Mouse (Mus musculus) urinary bladder, adult 2 months (tissue): ENCODE results near the gene Ighmbp2. TPM values are rescaled to one million over a fixed set of nuclear protein-coding genes. Genes with fewer than 3 reads are reported as not detected.
"Not testable (repeated sequence)": the region's sequence is repeated elsewhere in the genome, so short reads cannot be mapped to it uniquely, and the experiment has no call there.

Source experiments
- DNase-seq: peaks from one replicate; pipeline ENCODE4 v3.0.0; 2022; ENCODE audit warnings: low spot score
- polyA plus RNA-seq: library from polyadenylated mRNA; depleted of rRNA; stranded (reverse); fragments of >200 nt; gene quantifications from 2 replicates; pipeline ENCODE4 v1.2.3, GENCODE M21; 2012

Ighmbp2 gene
- polyA plus RNA-seq, 1 experiment: 5.8 TPM

GRCm38 (mm10) chr19:3281886-3282285 is 931 bp downstream of the Ighmbp2 start:
- no peak for DNase-seq

DNA sequence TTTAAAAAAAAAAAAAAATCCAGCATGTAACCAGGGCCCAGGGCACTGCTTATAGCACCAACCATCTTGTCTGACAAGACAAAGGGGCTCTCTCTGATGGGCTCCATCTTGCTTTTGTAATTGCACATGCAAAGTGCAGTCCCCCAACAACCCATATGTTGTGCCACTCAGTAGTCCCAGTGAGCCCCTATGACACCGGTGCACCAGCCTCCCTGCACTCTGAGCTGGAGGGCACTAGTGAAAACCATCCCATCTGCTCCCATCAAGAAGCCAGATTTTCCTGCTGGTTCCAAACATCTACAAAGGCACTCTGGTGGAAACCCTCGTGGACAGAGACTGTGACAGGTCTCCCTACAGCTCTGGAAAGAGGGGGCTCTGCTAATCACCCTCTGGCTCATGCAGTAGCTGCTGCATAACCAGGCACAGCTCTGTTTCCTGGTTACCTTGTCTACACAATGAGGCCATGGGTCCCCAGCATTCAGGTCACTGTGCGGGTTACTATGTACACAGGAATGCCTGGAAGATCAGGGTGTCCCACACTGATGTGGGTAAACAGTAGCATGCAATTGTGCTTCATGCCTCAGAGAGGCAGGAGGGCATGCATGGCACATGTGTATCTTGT is 7.0 kb downstream of the Ighmbp2 start:
- DNase-seq: peak; percentile 15

DNA sequence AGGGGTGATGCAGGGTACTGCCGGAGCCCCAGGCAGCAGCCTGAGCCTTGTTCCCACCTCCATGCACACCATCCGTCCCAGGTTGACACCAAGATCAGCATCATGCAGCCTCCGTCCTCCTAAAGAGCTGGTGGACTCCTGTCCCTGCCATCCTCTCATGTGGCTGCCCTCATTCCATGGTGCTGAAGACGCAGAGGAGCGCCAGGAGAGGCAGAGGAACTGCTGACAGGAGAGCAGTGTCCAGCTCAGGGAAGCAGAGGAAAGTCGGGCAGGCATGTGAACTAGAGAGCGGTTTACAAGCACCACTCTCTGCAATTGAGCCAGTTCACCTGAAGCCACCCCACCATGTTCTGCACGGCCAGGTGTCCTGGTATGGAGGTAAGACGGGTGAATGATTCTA is 9.5 kb downstream of the Ighmbp2 start:
- peak; percentile 15 for DNase-seq

DNA sequence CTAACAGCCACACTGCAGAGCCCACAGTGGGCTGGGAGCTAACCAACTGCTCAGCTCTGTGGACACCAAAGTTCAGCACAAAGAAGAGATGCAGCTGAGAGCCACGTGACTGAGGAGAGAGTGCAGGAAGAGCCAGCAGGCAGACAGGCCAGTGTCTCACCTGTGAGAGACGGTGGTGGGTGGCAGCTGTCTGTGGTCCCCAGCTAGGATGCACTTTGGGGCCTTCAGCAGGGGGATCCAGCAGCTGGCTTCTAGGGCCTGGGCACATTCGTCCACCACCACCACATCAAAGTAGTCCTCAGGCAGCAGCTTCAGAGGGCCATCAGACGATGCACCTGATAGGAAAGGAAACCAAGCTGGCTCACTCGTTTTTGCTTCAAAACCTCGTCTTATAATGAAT is 11.5 kb downstream of the Ighmbp2 start:
- DNase-seq: peak; percentile 12

- DNase-seq: peak; percentile 13
Measured at GRCm38 (mm10) chr19:3269803-3270202, 13.0 kb downstream of the Ighmbp2 start.

DNA sequence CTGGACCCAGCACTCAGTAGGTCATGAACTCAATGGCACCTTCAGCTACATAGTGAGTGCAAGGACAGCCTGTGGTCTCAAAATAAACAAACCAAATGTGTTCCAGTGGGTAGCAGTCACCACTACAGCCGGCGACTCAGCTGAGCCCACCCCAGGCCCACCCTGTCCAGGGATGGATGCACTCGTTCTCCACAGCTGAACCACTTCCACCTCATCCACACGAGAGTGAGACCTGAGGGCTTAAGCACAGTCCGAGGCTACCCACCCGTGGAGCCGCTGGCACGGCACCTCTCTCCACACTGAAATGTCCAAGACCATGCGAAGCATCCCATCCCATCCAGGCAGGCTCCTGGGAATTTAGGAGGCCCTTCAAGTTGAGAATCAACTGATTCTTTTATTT is 13.5 kb downstream of the Ighmbp2 start:
- DNase-seq: peak; percentile 16

GRCm38 (mm10) chr19:3268218-3268980 is 14.4 kb downstream of the Ighmbp2 start:
- DNase-seq: peak; percentile 16

DNA sequence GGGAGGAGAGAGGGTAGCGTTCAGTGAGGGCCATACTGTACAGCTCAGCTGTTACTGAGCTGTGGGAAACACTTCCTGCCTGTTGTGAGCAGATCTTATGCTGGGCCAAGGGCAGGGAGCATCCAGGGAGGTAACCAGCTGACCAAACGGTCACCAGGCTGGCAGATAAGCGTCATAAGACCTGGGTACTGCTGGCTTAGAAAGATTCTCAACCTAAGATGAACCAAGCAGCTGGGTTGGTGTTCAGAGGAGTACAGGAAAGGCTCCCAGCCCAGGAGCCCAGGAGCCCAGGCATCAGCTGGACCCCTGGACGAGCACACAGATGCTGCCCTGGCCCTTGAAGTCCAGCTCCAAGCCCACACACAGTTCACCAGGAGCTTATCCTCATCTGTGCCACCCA is 15.5 kb downstream of the Ighmbp2 start:
- DNase-seq: peak; percentile 17

GRCm38 (mm10) chr19:3266676-3267075 is 16.1 kb downstream of the Ighmbp2 start:
- DNase-seq: no peak

- peak; percentile 25 for DNase-seq
Measured at GRCm38 (mm10) chr19:3266136-3266535, 16.7 kb downstream of the Ighmbp2 start.

DNA sequence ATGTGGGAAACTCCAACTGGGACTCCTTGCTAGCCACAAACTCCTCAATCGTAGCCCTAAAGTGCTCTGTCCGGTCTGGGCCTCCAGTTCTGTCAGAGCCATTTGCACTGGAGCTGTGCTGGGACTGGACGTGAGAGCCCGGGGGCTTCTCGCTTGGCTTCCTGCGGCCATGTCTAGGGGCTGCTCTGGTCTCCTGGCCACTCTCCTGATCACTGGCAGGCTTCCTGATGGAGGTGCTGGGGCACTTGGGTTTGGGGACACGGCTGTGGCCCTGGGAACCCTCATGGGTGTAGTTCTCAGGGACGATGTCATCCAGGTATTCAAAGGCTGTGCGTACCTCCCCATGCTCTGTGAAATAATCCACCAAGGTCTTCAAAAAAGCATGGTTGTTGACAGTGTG is 17.6 kb downstream of the Ighmbp2 start:
- DNase-seq: no peak

DNA sequence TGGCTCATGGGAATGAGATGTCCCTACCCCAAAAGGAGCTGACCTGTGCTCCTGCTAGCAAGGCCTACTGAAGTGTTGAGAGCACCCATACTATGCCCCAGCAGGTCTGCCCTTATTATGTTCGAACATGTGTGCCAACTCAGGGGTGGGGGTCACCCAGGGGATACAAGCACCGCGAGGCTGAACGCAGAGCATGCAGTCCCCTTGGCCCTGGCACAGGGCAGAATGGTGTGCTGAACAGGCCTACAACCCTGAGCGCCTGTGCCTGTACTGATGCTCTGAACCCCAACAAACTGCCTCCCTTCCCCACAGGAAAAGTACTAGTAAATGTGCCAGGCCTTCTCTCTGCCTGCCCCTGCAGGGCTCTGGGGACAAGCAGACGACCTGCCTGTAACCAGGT is 18.5 kb downstream of the Ighmbp2 start:
- no peak for DNase-seq

GRCm38 (mm10) chr19:3261764-3262525 is 20.9 kb downstream of the Ighmbp2 start:
- DNase-seq: no peak

DNA sequence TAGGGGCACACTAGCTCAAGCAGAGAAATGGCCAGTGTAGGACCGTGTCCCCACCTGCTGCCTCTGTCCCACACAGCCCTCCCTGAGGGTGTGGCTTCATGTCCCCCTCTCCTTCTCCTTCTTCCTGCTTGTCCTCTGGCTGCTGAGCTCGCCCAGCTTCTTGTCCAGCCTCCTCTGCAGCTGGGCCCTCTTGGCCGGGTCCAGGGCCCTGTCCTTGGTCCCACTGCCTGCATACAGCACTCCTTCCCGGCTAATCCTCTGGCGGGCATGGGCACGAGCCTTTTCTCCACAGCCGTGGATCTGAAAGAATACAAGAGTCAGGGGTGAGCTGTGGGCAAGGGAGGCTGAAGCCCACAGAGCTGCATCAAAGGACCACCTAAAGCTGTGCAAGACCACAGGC is 21.5 kb downstream of the Ighmbp2 start:
- DNase-seq: no peak

- no peak for DNase-seq
Measured at GRCm38 (mm10) chr19:3260591-3260990, 22.2 kb downstream of the Ighmbp2 start.

DNA sequence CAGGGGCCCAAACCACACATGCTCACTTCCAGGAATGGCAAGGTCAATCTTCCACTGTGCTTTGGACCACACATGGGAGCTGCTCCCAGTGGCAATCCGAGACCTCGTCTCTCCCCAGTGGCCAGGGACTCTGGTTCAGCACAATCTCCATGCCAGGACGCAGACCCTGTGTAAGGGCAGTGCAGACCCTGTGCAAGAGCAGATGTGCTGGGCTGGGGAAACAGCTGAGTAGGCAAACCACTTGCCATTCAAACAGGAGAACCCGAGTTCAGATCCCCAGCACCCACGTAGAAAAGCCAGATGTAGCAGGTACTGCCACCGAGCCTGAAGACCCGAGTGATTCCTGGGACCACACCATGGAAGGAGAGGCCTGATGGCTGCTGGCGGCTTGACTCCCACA is 22.8 kb downstream of the Ighmbp2 start:
- no peak for DNase-seq

- DNase-seq: not testable (repeated sequence)
Measured at GRCm38 (mm10) chr19:3225261-3225660, 57.6 kb downstream of the Ighmbp2 start.

DNA sequence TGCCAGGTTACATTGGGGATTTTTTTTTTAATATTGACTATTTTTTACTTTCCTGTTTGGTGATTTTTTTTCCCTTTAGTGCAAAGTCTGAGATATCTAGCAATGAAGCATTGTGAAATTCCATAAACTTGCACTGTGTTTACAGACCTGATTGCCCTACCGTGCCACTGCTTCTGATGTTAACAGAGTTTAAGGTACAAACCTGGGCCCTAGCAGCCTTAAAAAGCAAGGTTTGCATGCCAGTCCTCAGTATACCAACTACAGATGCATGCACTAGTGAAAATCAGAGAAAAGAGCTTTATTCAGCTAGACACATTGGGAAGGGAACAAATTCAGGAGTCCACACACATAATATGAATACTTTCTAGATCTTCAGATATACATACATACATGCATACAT is 67.9 kb downstream of the Ighmbp2 start:
- DNase-seq: not testable (repeated sequence)
